Mouse (Mus musculus) liver, adult 2 months (tissue): Measurements from ENCODE around the gene Olfr961. TPM values are rescaled to one million over a fixed set of nuclear protein-coding genes. Genes with fewer than 3 reads are reported as not detected.

Source experiments
- DNase-seq: peaks from one replicate; pipeline ENCODE4 v3.0.0-alpha.2; 2011; ENCODE audit warnings: low read depth, low spot score; ENCODE audit errors: extremely low read depth
- H3K27ac ChIP-seq: fragments of 200-500 bp; replicated peaks from 2 replicates; pipeline ENCODE4 v1.5.1; 2012; ENCODE audit warnings: low read depth, mild to moderate bottlenecking, control low read depth, inconsistent platforms, low read length; ENCODE audit not compliant: insufficient read depth
- H3K27me3 ChIP-seq: fragments of 200-500 bp; 2 replicates; pipeline ENCODE4 v1.6.1; 2012; ENCODE audit warnings: mild to moderate bottlenecking, moderate library complexity, low read length, inconsistent platforms; ENCODE audit not compliant: control insufficient read depth, insufficient read depth
- H3K36me3 ChIP-seq: fragments of 200-500 bp; 2 replicates; pipeline ENCODE4 v1.6.1; 2012; ENCODE audit warnings: low read length, inconsistent platforms; ENCODE audit not compliant: control insufficient read depth, insufficient read depth
- H3K4me1 ChIP-seq: fragments of 200-500 bp; 2 replicates; pipeline ENCODE4 v1.6.1; 2011; ENCODE audit warnings: low read length; ENCODE audit not compliant: control insufficient read depth, insufficient read depth
- H3K4me3 ChIP-seq: fragments of 200-500 bp; 2 replicates; pipeline ENCODE4 v1.5.1; 2011; ENCODE audit warnings: low read depth, mild to moderate bottlenecking, control low read depth, low read length, moderate library complexity; ENCODE audit not compliant: insufficient read depth
- H3K79me2 ChIP-seq: fragments of 200-500 bp; 2 replicates; pipeline ENCODE4 v1.6.1; 2012; ENCODE audit warnings: inconsistent platforms, mild to moderate bottlenecking, low read length, moderate library complexity; ENCODE audit not compliant: control insufficient read depth, insufficient read depth
- H3K9ac ChIP-seq: fragments of 200-500 bp; 2 replicates; pipeline ENCODE4 v1.6.1; 2012; ENCODE audit warnings: low read depth, mild to moderate bottlenecking, control low read depth, inconsistent platforms, low read length
- CTCF ChIP-seq: fragments of 200-500 bp; IDR thresholded peaks from 2 replicates; pipeline ENCODE4 v1.5.1; 2011; ENCODE audit warnings: low read depth, low read length, control low read depth
- POLR2A ChIP-seq: fragments of 200-500 bp; IDR thresholded peaks from 2 replicates; pipeline ENCODE4 v1.6.1; 2011; ENCODE audit warnings: low read length, control low read depth; ENCODE audit not compliant: insufficient read depth; ENCODE audit errors: extremely low read depth
- WGBS: fragments of 180-500 bp; shearing (Covaris S2); methylation state at CpG from one replicate; pipeline ENCODE4 v1.1.7; 2018; 5-methylcytosine and 5-hydroxymethylcytosine counted together
- polyA plus RNA-seq: library from polyadenylated mRNA; depleted of rRNA; stranded (reverse); fragments of >200 nt; gene quantifications from 2 replicates; pipeline ENCODE4 v1.2.3, GENCODE M21; 2012; rRNA removed
- total RNA-seq: library from RNA; depleted of rRNA; stranded (reverse); fragments of >200 nt; gene quantifications from 2 replicates; pipeline ENCODE4 v1.2.3, GENCODE M21; 2014; rRNA removed

The Olfr961 gene
- total RNA-seq, result not detected in 2 replicates
- polyA plus RNA-seq, result not detected in 2 replicates

DNA sequence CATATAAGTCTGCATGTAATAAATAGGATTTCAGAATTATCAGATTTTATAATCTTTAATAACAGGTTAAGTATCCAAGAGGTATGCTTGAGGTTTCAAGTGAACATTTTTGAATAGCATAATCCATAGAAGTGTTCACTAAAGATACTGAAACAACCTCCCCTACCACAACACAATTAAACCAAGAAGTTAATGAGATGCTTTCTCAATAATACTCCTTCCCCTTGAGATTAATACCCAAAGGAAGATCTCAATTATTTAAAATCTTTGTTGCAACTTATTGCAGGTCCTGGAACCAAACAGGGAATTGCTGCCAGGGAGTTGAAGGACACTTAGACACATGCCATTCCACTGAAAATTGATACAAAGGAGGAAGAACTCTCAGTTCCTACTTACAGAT, at the start of gene Olfr961:
Olfr961 (plus strand) TSS at position 301 of the 400 bp plus-strand sequence.
- TF ChIP-seq POLR2A, result no peak
- no peak for TF ChIP-seq CTCF
- no peaks in the 10 kb centered on the region for H3K36me3 ChIP-seq
- H3K27ac ChIP-seq, result no peak within 1 kb of the TSS
- H3K4me1 ChIP-seq, result no peaks in the 10 kb centered on the region
- H3K79me2 ChIP-seq, result no peaks in the 10 kb centered on the region
- no peak within 1 kb of the TSS for H3K9ac ChIP-seq
- DNase-seq, result no peak
- no peaks in the 10 kb centered on the region for H3K27me3 ChIP-seq
- no peak within 1 kb of the TSS for H3K4me3 ChIP-seq

- DNase-seq, result no peak
- no peaks in the 10 kb centered on the region for H3K36me3 ChIP-seq
- no peaks in the 10 kb centered on the region for H3K4me1 ChIP-seq
- WGBS, result under 1% methylated on average over 19 of the region's 19 CpGs
- no peak for TF ChIP-seq POLR2A
- no peak for TF ChIP-seq CTCF
- no peaks in the 10 kb centered on the region for H3K79me2 ChIP-seq
- no peak overlapping the region for H3K4me3 ChIP-seq
- no peak overlapping the region for H3K9ac ChIP-seq
- no peak overlapping the region for H3K27ac ChIP-seq
- H3K27me3 ChIP-seq, result no peaks in the 10 kb centered on the region
Observed at GRCm38 (mm10) chr9:39602536-39603332, 42.2 kb upstream of the Olfr961 start.

GRCm38 (mm10) chr9:39603333-39603845, 41.5 kb upstream of the Olfr961 start:
- no peaks in the 10 kb centered on the region for H3K4me1 ChIP-seq
- H3K27ac ChIP-seq, result no peak overlapping the region
- WGBS, result 1% methylated on average over 9 of the region's 9 CpGs
- no peaks in the 10 kb centered on the region for H3K79me2 ChIP-seq
- no peak overlapping the region for H3K4me3 ChIP-seq
- no peak overlapping the region for H3K9ac ChIP-seq
- H3K36me3 ChIP-seq, result no peaks in the 10 kb centered on the region
- TF ChIP-seq POLR2A (no peak), CTCF (no peak)
- DNase-seq, result no peak
- no peaks in the 10 kb centered on the region for H3K27me3 ChIP-seq

GRCm38 (mm10) chr9:39603999-39604453, 40.9 kb upstream of the Olfr961 start, which contains the start of gene AW551984:
TSS of gene AW551984 (minus strand) at chr9:39604403.
- WGBS, result 1% methylated on average over 8 of the region's 8 CpGs

GRCm38 (mm10) chr9:39608497-39608896, 36.4 kb upstream of the Olfr961 start:
- TF ChIP-seq CTCF, result no peak
- no peak for TF ChIP-seq POLR2A
- H3K4me1 ChIP-seq, result no peaks in the 10 kb centered on the region
- H3K27ac ChIP-seq, result no peak overlapping the region
- H3K9ac ChIP-seq, result no peak overlapping the region
- H3K27me3 ChIP-seq, result no peaks in the 10 kb centered on the region
- H3K4me3 ChIP-seq, result no peak overlapping the region
- DNase-seq, result no peak
- no peaks in the 10 kb centered on the region for H3K79me2 ChIP-seq
- no peaks in the 10 kb centered on the region for H3K36me3 ChIP-seq

More at GRCm38 (mm10) chr9:39603999-39604453, 40.9 kb upstream of the Olfr961 start, which contains the start of gene AW551984:
- no peak for DNase-seq
- no peak within 1 kb of the TSS for H3K4me3 ChIP-seq
- H3K9ac ChIP-seq, result no peak within 1 kb of the TSS
- no peaks in the 10 kb centered on the region for H3K4me1 ChIP-seq
- TF ChIP-seq POLR2A (no peak), CTCF (no peak)
- H3K36me3 ChIP-seq, result no peaks in the 10 kb centered on the region
- H3K27ac ChIP-seq, result no peak within 1 kb of the TSS
- no peaks in the 10 kb centered on the region for H3K79me2 ChIP-seq
- H3K27me3 ChIP-seq, result no peaks in the 10 kb centered on the region

DNA sequence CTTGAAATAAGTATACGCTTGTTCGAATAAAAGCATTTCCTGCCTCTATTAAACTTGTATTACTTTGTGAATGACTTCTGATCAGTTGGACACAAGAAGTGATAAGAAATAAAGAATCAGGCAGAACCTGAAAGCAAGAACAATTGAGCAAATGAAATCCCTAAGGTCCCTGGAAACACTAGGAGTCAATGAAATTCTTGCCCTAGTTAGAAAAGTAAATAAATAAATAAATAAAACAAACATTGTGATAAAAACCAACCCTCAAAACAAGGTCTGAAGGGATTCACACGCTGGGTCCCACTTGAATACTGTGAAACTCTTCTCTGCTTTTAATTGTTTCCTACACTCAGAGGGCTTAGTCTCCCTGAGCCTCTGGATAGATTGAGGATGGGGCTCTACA, 34.5 kb upstream of the Olfr961 start, which contains the start of gene Olfr148:
Olfr148 (plus strand) TSS at position 301 of the 400 bp plus-strand sequence.
- no peaks in the 10 kb centered on the region for H3K27me3 ChIP-seq
- WGBS, result 66% methylated on average over 3 of the region's 3 CpGs
- no peak within 1 kb of the TSS for H3K4me3 ChIP-seq
- H3K4me1 ChIP-seq, result no peaks in the 10 kb centered on the region
- no peak for DNase-seq
- H3K36me3 ChIP-seq, result no peaks in the 10 kb centered on the region
- H3K9ac ChIP-seq, result no peak within 1 kb of the TSS
- H3K79me2 ChIP-seq, result no peaks in the 10 kb centered on the region
- H3K27ac ChIP-seq, result no peak within 1 kb of the TSS
- no peak for TF ChIP-seq CTCF
- no peak for TF ChIP-seq POLR2A
